ENCODE assay signal across 20 mouse cellular contexts in genomic region chr9:50171164-50171563, GRCm38 (mm10).
DNase-seq lines count a peak whose midpoint lies in the region; ATAC-seq and TF ChIP-seq lines count a peak whose summit lies in the region.
"Had no signal": no experiment of that assay in that cellular context is flagged by ENCODE, and none has a peak within 500 bp of the region (broad histone marks: within the 10 kb centered on the region; RNA-seq: fewer than 3 reads in every experiment).

No protein-coding gene starts in this region.

- no peak overlapping the region for H3K4me2 ChIP-seq in kidney, embryonic 14.5 days (replicated peaks; ENCODE audit: low read depth, low read length)
- no peak overlapping the region for H3K4me2 ChIP-seq in intestine, embryonic 15.5 days (replicated peaks)
- H3K4me2 ChIP-seq: forebrain, embryonic 13.5 days; liver, embryonic 11.5 days; midbrain, embryonic 11.5 days had no signal

- 0 out of 2 replicates have a peak, but pooled peaks cover 2% of the 10 kb centered on the region for H3K4me1 ChIP-seq in kidney, embryonic 14.5 days (ENCODE audit: control insufficient read depth, insufficient read depth, low read length)
- peaks cover 30% of the 10 kb centered on the region for H3K4me1 ChIP-seq in E14TG2a.4 (replicated peaks; ENCODE audit: low read depth, low read length)
- no peaks in the 10 kb centered on the region for H3K4me1 ChIP-seq in intestine, embryonic 15.5 days (replicated peaks)
- no peaks in the 10 kb centered on the region; the same call in 1 of the 2 replicates for H3K4me1 ChIP-seq in small intestine, adult 2 months (ENCODE audit: control insufficient read depth, insufficient read depth, insufficient read length, low read length)
- peaks cover 13% of the 10 kb centered on the region for H3K4me1 ChIP-seq in midbrain, embryonic 10.5 days
- H3K4me1 ChIP-seq: forebrain, embryonic 13.5 days; heart, embryonic 10.5 days had no signal

- 49% methylated on average over 2 of the region's 2 CpGs for WGBS in kidney, embryonic 14.5 days
- 42% methylated on average over 2 of the region's 2 CpGs for WGBS in intestine, embryonic 15.5 days
- 44% methylated on average over 2 of the region's 2 CpGs for whole genome bisulfite sequencing in small intestine, adult 2 months
- WGBS in midbrain, embryonic 10.5 days: 89% methylated on average over 2 of the region's 2 CpGs

- no peak for DNase-seq in kidney, postnatal 25 days
- no peak for DNase-seq in right cerebral cortex, postnatal 36 days (ENCODE audit: low spot score in 2 of 2)
- DNase-seq in thymus, postnatal 0 days (ENCODE audit: low spot score): no peak
- no peak for DNase-seq in midbrain, embryonic 10.5 days (ENCODE audit: low spot score)
- DNase-seq: cerebellum, adult 11 months; cerebellum, adult 9-11 months; heart, postnatal 4 days; liver, postnatal 0 days; right cerebral cortex, postnatal 4 days; thymus, postnatal 25 days had no signal

- TF ChIP-seq CTCF in E14TG2a.4 (conservative IDR thresholded peaks at IDR 0.05; ENCODE audit: low read length): no peak
- no peak for TF ChIP-seq CTCF in small intestine, adult 2 months (IDR thresholded peaks at IDR 0.05; ENCODE audit: extremely low read depth, insufficient read length, insufficient replicate concordance, low read depth, low read length)

- no peak overlapping the region for H3K4me3 ChIP-seq in kidney, embryonic 14.5 days (ENCODE audit: low read length)
- H3K4me3 ChIP-seq in E14TG2a.4 (replicated peaks; ENCODE audit: low read length): peak overlapping the region; percentile 29; the same call in 1 of the 2 replicates
- H3K4me3 ChIP-seq in intestine, embryonic 15.5 days (replicated peaks): no peak overlapping the region
- H3K4me3 ChIP-seq in small intestine, adult 2 months (ENCODE audit: low read depth, low read length): no peak overlapping the region
- no peak overlapping the region for H3K4me3 ChIP-seq in midbrain, embryonic 10.5 days
- H3K4me3 ChIP-seq: forebrain, embryonic 13.5 days; heart, embryonic 10.5 days had no signal

- peak overlapping the region; percentile 1; the same call in 1 of the 2 replicates for H3K27ac ChIP-seq in kidney, embryonic 14.5 days (ENCODE audit: low read depth, low read length)
- H3K27ac ChIP-seq in intestine, embryonic 15.5 days: peak overlapping the region; percentile 76
- peak overlapping the region; percentile 38 for H3K27ac ChIP-seq in small intestine, adult 2 months (ENCODE audit: insufficient read depth, low read depth, low read length)
- H3K27ac ChIP-seq in midbrain, embryonic 10.5 days (replicated peaks): no peak overlapping the region
- H3K27ac ChIP-seq: forebrain, embryonic 13.5 days; heart, embryonic 10.5 days had no signal

- no peaks in the 10 kb centered on the region for H3K9me3 ChIP-seq in kidney, embryonic 14.5 days (ENCODE audit: control insufficient read depth, low read length)
- H3K9me3 ChIP-seq in E14TG2a.4 (ENCODE audit: low read length): no peaks in the 10 kb centered on the region
- H3K9me3 ChIP-seq in intestine, embryonic 15.5 days: no peaks in the 10 kb centered on the region
- no peaks in the 10 kb centered on the region for H3K9me3 ChIP-seq in midbrain, embryonic 10.5 days (replicated peaks)
- H3K9me3 ChIP-seq: forebrain, embryonic 13.5 days; heart, embryonic 10.5 days had no signal

- H3K27me3 ChIP-seq in kidney, embryonic 14.5 days (ENCODE audit: control insufficient read depth, insufficient read depth, low read length): no peaks in the 10 kb centered on the region
- H3K27me3 ChIP-seq in E14TG2a.4 (ENCODE audit: insufficient read depth, low read length): no peaks in the 10 kb centered on the region
- no peaks in the 10 kb centered on the region for H3K27me3 ChIP-seq in intestine, embryonic 15.5 days (replicated peaks)
- H3K27me3 ChIP-seq in small intestine, adult 2 months (ENCODE audit: control insufficient read depth, insufficient read depth, low read length): no peaks in the 10 kb centered on the region
- no peaks in the 10 kb centered on the region for H3K27me3 ChIP-seq in midbrain, embryonic 10.5 days (ENCODE audit: low read depth, poor library complexity, severe bottlenecking)
- H3K27me3 ChIP-seq: forebrain, embryonic 13.5 days had no signal

- no peak overlapping the region for H3K9ac ChIP-seq in kidney, embryonic 14.5 days (ENCODE audit: low read depth, low read length)
- H3K9ac ChIP-seq in intestine, embryonic 15.5 days: no peak overlapping the region
- H3K9ac ChIP-seq: forebrain, embryonic 13.5 days; hindbrain, embryonic 14.5 days; liver, postnatal 0 days had no signal

- H3K36me3 ChIP-seq in kidney, embryonic 14.5 days (ENCODE audit: control insufficient read depth, insufficient read depth, low read length): no peaks in the 10 kb centered on the region
- H3K36me3 ChIP-seq in E14TG2a.4 (ENCODE audit: insufficient read depth, low read length): no peaks in the 10 kb centered on the region
- no peaks in the 10 kb centered on the region for H3K36me3 ChIP-seq in intestine, embryonic 15.5 days
- H3K36me3 ChIP-seq in small intestine, adult 2 months (ENCODE audit: control insufficient read depth, insufficient read depth, low read length): no peaks in the 10 kb centered on the region
- H3K36me3 ChIP-seq in midbrain, embryonic 10.5 days: no peaks in the 10 kb centered on the region
- H3K36me3 ChIP-seq: heart, embryonic 10.5 days had no signal

- no peak for TF ChIP-seq POLR2A in small intestine, adult 2 months (IDR thresholded peaks at IDR 0.05; ENCODE audit: low read depth, low read length)

- ATAC-seq in kidney, embryonic 14.5 days (ENCODE audit: low FRiP score, low TSS enrichment): no peak
- ATAC-seq in intestine, embryonic 15.5 days: peak; percentile 72
- ATAC-seq: inflammation-experienced regulatory T-cells, adult 6 months; liver, postnatal 0 days had no signal
